Mouse (Mus musculus): ENCODE measurements around the gene Spata31d1a. TPM values are rescaled to one million over a fixed set of nuclear protein-coding genes. Genes with fewer than 3 reads are reported as not detected.
"Not testable (repeated sequence)": the region's sequence is repeated elsewhere in the genome, so short reads cannot be mapped to it uniquely, and the experiment has no call there.

The Spata31d1a gene
- polyA plus RNA-seq, 1 experiment from 2014 or later, result not detected

DNA sequence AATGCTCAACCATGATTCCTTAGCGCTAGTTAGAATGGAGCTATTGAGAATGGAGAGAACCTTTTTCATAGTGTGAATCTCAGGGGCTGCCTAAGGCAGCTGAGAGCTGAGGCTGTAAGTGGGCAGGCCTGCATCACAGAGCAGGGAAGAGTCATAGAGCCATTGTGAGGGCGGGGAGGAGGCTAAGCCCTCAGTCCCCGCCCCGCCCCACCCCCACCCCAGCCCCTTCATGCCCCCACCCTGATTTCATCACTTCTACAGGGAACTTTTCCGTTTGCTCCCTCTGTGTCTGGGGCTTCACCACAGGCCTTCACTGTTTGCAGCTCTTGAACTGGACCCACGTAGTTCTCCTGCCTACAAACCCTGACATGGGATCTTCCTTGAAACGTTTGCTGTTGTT, 21.5 kb upstream of the Spata31d1a start, which contains the start of gene Spata31d1d:
Gene Spata31d1d (minus strand): TSS at position 101 of the 400 bp plus-strand sequence.
- no peak within 1 kb of the TSS for H3K4me2 ChIP-seq
- peaks cover 6% of the 10 kb centered on the region for H3K4me1 ChIP-seq
- no peaks in the 10 kb centered on the region for H3K9me3 ChIP-seq (replicated peaks)
- ATAC-seq (replicated peaks; ENCODE audit: low FRiP score), result no peak
- no peak within 1 kb of the TSS for H3K9ac ChIP-seq
- no peaks in the 10 kb centered on the region for H3K36me3 ChIP-seq
- WGBS, result 46% methylated on average over 7 of the region's 7 CpGs
- H3K27ac ChIP-seq, result no peak within 1 kb of the TSS
- 0 out of 2 replicates have a peak, but pooled peaks cover 2% of the 10 kb centered on the region for H3K27me3 ChIP-seq
- H3K4me3 ChIP-seq (replicated peaks), result no peak within 1 kb of the TSS

DNA sequence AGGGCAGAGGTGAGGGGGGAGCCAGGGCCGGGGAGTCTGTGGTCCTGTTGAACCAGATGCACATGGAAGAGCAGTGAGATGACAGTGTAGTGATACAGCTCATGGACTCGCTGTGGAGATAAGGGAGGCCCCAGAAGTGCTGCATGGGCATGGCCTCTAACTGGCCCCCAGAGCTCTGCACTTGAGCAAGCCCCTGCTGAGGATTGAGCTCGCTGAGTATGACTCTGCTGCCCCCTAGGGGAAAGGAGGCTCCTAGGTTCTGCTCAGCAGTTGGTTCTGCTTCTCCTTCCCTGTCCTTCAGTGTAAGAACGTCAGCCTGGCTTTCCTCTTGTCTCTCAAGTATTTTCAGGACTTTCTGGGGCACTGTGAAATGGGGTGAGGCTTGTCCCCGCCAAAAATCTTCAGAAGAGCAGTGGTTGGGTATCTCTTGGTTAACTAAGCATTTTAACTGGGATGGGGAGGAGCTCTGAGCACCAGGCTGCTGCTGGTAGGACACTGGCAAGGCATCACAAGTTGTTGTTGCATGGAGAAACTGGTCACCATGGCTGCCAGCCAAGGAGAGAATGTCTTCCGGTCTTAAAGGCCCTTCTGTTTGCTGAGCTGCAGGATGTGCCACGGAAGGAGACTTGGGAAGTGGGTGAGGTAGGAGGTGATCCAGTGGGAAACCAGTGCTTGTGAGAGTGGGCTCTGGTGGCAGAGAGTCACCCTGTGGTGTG, 18.4 kb upstream of the Spata31d1a start:
- Histone ChIP-seq H3K36me3 (no peaks in the 10 kb centered on the region), H3K9ac (no peak overlapping the region), H3K9me3 (replicated peaks) (no peaks in the 10 kb centered on the region), H3K27me3 (0 out of 2 replicates have a peak, but pooled peaks cover 10% of the 10 kb centered on the region), H3K27ac (no peak overlapping the region), H3K4me3 (replicated peaks) (no peak overlapping the region), H3K4me1 (peaks cover 6% of the 10 kb centered on the region), H3K4me2 (no peak overlapping the region)
- WGBS, result 28% methylated on average over 7 of the region's 7 CpGs
- peak; percentile 79 for ATAC-seq (replicated peaks; ENCODE audit: low FRiP score)

DNA sequence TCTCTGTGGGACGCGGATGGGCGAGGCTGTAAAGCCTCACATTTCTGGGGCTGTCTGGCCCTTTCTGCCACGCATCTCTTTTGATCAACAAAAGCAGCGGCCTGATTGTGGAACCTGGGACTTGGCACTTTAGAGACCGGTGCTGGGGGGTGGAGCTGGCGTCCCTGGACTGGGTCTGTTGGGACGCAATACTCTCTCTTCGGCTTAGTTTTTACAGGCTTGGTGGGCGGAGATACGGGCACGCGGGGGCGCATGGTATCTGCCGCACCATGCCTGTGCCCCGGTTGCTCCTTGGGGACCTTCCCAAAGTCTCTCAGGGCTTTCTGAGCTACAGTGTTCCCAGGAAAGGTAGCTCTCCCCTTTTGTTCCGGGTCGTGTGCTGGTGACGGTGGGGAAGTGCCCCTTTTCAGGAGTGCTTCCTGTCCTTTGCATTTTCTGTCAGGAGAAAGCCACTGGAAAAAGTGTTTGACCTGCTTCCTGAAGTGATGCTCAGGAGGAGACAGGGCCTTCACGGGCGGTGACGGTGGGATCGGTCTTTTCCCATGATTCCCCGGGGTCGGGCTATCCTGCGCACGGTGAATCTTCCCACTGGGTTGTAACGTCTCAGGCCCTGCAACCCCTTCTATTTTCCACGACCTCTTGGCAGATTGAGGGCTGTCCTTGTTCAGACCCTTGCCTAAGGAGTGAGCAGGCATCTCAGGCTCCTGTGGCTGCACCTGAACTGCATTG, 16.2 kb upstream of the Spata31d1a start:
- Histone ChIP-seq H3K27ac (no peak overlapping the region), H3K4me2 (peak overlapping the region; percentile 51), H3K36me3 (no peaks in the 10 kb centered on the region), H3K9me3 (replicated peaks) (no peaks in the 10 kb centered on the region), H3K27me3 (0 out of 2 replicates have a peak, but pooled peaks cover 10% of the 10 kb centered on the region), H3K9ac (no peak overlapping the region), H3K4me3 (replicated peaks) (peak overlapping the region; percentile 17; the same call in 1 of the 2 replicates), H3K4me1 (peaks cover 6% of the 10 kb centered on the region)
- WGBS, result 27% methylated on average over 29 of the region's 29 CpGs
- ATAC-seq (replicated peaks; ENCODE audit: low FRiP score), result no peak

DNA sequence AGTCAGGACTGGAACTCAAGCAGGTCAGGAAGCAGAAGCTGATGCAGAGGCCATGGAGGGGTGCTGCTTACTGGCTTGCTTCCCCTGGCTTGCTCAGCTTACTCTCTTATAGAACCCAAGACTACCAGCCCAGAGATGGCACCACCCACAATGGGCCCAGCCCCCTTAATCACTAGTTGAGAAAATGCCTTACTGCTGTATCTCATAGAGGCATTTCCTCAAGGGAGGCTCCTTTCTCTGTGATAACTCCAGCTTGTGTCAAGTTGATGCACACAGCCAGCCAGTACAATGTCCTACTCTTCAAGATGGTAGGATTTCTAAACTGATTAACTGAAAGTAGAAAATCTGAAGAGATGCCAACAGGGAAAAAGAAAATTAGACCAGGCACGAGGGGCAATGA, 12.0 kb upstream of the Spata31d1a start:
- not testable (repeated sequence) for H3K9me3 ChIP-seq (replicated peaks); H3K9ac ChIP-seq; H3K4me2 ChIP-seq; H3K4me1 ChIP-seq; ATAC-seq (replicated peaks; ENCODE audit: low FRiP score); H3K4me3 ChIP-seq (replicated peaks); H3K27ac ChIP-seq; H3K36me3 ChIP-seq
- H3K27me3 ChIP-seq, result 0 out of 2 replicates have a peak, but pooled peaks cover 10% of the 10 kb centered on the region
- 78% methylated on average over 1 of the region's 1 CpGs for WGBS

DNA sequence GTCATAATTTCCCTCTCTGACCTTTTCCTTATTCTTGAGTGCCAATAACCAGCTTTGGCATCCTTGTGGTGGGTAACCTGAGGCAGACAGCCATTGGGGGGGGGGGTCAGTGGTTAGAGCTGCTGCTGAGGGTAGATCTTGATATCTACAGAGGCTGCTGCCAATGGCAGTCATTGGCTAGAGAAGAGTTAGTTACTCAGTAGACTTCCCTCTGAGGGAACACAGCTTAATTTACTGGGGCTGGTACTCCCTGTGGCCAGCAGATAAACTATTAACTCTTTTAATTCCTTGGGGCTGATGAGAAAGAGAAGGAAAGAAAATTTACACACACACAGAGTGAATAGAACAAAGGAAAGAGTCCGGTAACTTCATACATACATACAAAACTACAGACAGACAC, 9.3 kb upstream of the Spata31d1a start:
- H3K9me3 ChIP-seq (replicated peaks), result no peaks in the 10 kb centered on the region
- H3K4me2 ChIP-seq, result no peak overlapping the region
- no peak overlapping the region for H3K4me3 ChIP-seq (replicated peaks)
- H3K36me3 ChIP-seq, result no peaks in the 10 kb centered on the region
- no peaks in the 10 kb centered on the region for H3K27me3 ChIP-seq
- 93% methylated on average over 1 of the region's 1 CpGs for WGBS
- H3K9ac ChIP-seq, result no peak overlapping the region
- peaks cover 6% of the 10 kb centered on the region; the same call in 1 of the 2 replicates for H3K4me1 ChIP-seq
- H3K27ac ChIP-seq, result no peak overlapping the region
- ATAC-seq (replicated peaks; ENCODE audit: low FRiP score), result no peak

DNA sequence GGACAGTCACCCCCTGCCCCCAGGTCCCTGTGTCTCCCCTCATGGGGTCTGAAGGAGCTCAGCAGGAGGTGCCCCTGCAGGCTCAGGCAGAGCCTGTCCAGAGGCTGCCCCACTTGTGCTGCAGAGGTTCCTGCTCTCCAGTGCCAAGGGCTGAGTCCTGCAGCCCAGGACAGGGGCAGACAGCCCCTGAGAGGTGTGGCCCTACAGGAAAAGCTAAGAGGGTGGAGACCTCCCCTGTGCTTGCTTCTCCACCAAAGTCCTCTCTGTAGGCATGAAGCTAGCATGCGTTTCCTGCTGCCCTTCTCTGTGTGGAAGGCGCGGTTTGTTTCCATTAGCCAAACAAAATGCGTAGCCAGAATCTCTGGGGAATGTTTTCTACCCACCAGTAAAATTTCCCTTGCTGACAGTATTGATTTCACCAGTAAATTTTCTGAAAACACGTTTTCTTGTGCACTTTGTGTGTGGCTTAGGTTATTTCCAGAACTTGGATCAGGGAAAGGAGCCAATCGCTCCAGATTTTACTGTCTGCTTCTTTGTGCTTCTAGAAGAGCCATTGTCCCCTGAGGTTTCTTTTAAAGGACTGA, 8.8 kb upstream of the Spata31d1a start:
- not testable (repeated sequence) for H3K36me3 ChIP-seq; H3K27me3 ChIP-seq; H3K4me3 ChIP-seq (replicated peaks); H3K4me1 ChIP-seq; H3K4me2 ChIP-seq; H3K9ac ChIP-seq; H3K9me3 ChIP-seq (replicated peaks); H3K27ac ChIP-seq
- WGBS, result 30% methylated on average over 6 of the region's 6 CpGs
- 0 out of 2 replicates have a peak, but pooled peaks have one; percentile 15 for ATAC-seq (replicated peaks; ENCODE audit: low FRiP score)

DNA sequence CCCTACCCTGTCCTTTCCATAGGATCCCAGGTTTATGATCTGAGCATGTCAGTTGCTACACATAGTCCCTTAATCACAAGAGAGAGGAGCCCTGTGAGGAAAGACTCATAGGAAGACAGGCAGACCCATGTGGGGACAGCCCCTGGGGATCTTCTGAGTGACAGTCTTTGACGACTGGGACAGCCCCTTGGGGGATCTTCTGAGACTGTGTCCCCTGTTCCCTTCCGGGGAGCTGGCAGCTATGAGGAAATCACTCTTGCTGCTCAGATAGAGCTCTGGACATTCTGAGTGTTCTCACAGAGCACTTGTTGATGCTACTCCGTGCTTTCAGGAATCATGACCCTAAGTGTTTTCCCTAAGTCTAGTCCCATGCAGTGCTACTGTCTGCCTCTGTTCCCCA, 3.6 kb upstream of the Spata31d1a start:
- ATAC-seq (replicated peaks; ENCODE audit: low FRiP score), result no peak
- no peaks in the 10 kb centered on the region for H3K4me1 ChIP-seq
- no peak overlapping the region for H3K9ac ChIP-seq
- no peaks in the 10 kb centered on the region for H3K27me3 ChIP-seq
- H3K4me2 ChIP-seq, result no peak overlapping the region
- no peaks in the 10 kb centered on the region for H3K36me3 ChIP-seq
- H3K9me3 ChIP-seq (replicated peaks), result no peaks in the 10 kb centered on the region
- no peak overlapping the region for H3K4me3 ChIP-seq (replicated peaks)
- no peak overlapping the region for H3K27ac ChIP-seq
- WGBS, result 43% methylated on average over 3 of the region's 3 CpGs

DNA sequence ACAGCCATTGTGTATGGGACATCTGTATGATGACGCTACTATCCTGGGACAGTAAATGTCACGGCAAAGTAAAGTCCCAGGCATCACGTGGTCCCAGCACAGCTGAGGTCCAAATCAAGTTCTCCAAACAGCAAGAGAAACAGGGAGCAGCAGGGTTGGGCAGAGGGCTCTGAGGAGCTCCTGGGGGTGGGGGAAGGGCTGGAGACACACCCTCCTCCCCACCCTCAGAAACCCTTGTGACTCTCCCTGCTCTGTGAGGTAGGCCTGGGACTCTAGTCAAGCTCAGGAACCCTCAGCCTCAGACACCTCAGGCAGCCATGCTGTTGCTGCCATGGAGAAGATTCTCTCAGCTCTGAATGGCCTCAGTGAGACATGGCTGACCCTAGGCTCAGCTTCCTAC, 1.9 kb upstream of the Spata31d1a start, which contains the start of gene Spata31d1b:
Gene Spata31d1b (plus strand): TSS at position 301 of the 400 bp plus-strand sequence.
- H3K4me1 ChIP-seq; H3K27me3 ChIP-seq; H3K9me3 ChIP-seq (replicated peaks); H3K36me3 ChIP-seq; H3K4me2 ChIP-seq; H3K4me3 ChIP-seq (replicated peaks); H3K27ac ChIP-seq; ATAC-seq (replicated peaks; ENCODE audit: low FRiP score); H3K9ac ChIP-seq: not testable (repeated sequence)
- 67% methylated on average over 3 of the region's 3 CpGs for WGBS

DNA sequence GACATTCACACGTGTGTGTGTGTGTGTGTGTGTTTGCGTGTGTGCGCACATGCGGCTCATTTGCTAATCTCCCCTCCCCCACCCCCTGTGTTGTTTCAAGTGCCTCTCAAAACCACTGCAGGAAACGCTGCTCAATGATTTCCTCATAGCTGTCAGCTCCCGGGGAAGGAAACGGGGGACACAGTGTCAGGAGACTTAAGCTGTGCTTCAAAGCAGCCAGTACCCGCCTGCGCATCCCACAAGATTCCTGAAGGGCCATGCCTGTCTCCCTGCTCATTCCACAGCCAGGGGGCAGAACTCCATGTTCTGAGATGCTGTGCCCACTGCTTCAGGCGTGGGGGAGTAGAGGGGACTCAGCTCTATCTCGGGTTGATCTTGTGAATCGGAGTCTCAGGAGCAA, 5.6 kb downstream of the Spata31d1a start:
- ATAC-seq (replicated peaks; ENCODE audit: low FRiP score), result 0 out of 2 replicates have a peak, but pooled peaks have one; percentile 62
- Histone ChIP-seq H3K4me1 (0 out of 2 replicates have a peak, but pooled peaks cover 5% of the 10 kb centered on the region), H3K27me3 (no peaks in the 10 kb centered on the region), H3K36me3 (no peaks in the 10 kb centered on the region), H3K9ac (no peak overlapping the region), H3K27ac (no peak overlapping the region), H3K9me3 (replicated peaks) (no peaks in the 10 kb centered on the region), H3K4me3 (replicated peaks) (no peak overlapping the region), H3K4me2 (no peak overlapping the region)
- WGBS, result 42% methylated on average over 12 of the region's 12 CpGs

DNA sequence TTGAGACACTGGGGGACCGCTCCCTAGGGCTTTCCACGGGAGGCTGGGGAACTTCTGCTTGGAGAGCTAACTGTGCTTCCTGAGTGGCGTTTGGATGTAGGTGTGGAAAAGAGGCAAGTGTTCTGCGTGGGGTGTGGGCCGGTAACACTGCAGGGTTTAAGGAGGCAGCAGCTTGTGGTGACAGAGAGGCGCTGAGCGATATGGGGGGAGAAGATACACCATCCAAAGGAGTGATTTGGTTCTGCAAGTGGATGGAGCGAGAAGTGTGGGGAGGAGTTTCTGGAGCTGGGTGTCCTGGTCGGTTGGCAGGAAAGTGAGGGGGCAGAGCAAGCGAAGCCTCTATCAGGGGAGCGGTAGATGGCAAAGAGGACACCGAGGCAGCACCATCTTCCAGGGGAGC, 6.6 kb downstream of the Spata31d1a start:
- no peak overlapping the region for H3K4me3 ChIP-seq (replicated peaks)
- H3K27ac ChIP-seq, result no peak overlapping the region
- no peaks in the 10 kb centered on the region for H3K27me3 ChIP-seq
- WGBS, result 82% methylated on average over 12 of the region's 12 CpGs
- no peak overlapping the region for H3K4me2 ChIP-seq
- H3K4me1 ChIP-seq, result 0 out of 2 replicates have a peak, but pooled peaks cover 5% of the 10 kb centered on the region
- no peaks in the 10 kb centered on the region for H3K9me3 ChIP-seq (replicated peaks)
- no peaks in the 10 kb centered on the region for H3K36me3 ChIP-seq
- ATAC-seq (replicated peaks; ENCODE audit: low FRiP score), result no peak
- H3K9ac ChIP-seq, result no peak overlapping the region

DNA sequence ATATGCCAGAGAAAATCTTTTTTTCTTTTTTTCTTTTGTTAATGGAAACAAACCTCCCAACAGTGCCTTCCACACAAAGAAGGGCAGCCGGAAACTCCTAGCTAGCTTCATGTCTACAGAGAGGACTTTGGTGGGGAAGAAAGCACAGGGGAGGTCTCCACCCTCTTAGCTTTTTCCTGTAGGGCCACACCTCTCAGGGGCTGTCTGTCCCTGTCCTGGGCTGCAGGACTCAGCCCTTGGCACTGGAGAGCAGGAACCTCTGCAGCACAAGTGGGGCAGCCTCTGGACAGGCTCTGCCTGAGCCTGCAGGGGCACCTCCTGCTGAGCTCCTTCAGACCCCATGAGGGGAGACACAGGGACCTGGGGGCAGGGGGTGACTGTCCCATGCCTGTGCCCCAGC, 10.0 kb downstream of the Spata31d1a start:
- H3K4me3 ChIP-seq (replicated peaks); H3K9ac ChIP-seq; H3K4me2 ChIP-seq; H3K27me3 ChIP-seq; ATAC-seq (replicated peaks; ENCODE audit: low FRiP score); H3K27ac ChIP-seq; H3K4me1 ChIP-seq; H3K9me3 ChIP-seq (replicated peaks); H3K36me3 ChIP-seq: not testable (repeated sequence)
- WGBS, result 74% methylated on average over 1 of the region's 1 CpGs

DNA sequence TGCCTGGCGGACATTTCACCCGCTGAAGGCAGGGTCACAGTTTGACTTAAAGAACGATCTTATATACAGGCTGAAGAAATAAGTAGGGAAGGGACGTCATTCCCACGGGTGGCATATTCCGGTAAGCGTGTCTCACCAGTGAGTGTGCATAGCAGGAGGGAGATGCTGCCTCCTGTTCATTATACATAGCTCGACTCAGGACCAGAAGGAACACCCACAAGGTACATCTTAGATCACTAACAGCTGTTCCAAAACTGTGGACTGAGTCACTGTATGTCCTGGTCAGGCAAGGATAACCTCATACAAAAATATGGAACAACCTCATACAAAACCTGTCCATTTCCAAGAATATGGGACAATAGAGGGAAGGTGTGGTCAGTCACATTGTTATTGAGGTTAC, 11.0 kb downstream of the Spata31d1a start:
- Histone ChIP-seq H3K36me3 (no peaks in the 10 kb centered on the region), H3K9ac (no peak overlapping the region), H3K27ac (no peak overlapping the region), H3K27me3 (no peaks in the 10 kb centered on the region), H3K4me3 (replicated peaks) (no peak overlapping the region), H3K4me2 (no peak overlapping the region), H3K4me1 (no peaks in the 10 kb centered on the region), H3K9me3 (replicated peaks) (no peaks in the 10 kb centered on the region)
- ATAC-seq (replicated peaks; ENCODE audit: low FRiP score), result no peak
- WGBS, result 91% methylated on average over 8 of the region's 8 CpGs
